Mouse (Mus musculus): Measurements from ENCODE around the gene Rasl11a.

DNA sequence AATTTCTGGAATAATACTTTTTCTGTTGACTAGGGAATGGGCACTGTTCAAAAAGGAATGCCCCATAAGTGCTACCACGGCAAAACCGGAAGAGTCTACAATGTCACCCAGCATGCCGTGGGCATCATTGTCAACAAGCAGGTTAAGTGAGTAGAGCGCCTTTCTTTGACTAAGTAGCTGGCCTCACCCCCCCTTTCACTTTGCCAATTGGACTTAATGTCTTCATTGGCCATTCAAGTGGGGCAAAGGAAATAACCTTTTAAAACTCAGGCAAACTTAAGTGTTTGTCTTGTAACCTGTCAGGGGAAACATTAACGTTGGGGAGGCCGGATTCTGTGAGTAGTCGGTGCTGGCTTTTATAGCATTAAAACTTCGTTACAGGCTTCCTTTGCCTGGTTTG, 9.9 kb upstream of the Rasl11a start:
- TF ChIP-seq CTCF (conservative IDR thresholded peaks at IDR 0.05; ENCODE audit: insufficient read depth, insufficient read length, low read depth, low read length) (no peak), POLR2A (IDR thresholded peaks at IDR 0.05; ENCODE audit: low read depth, low read length) (no peak)
